Mouse (Mus musculus): ENCODE data around the gene Il16. TPM values are rescaled to one million over a fixed set of nuclear protein-coding genes. Genes with fewer than 3 reads are reported as not detected.
A peak's percentile ranks its signal among the peaks of the same experiment; 100 is the strongest.
"Not testable (repeated sequence)": the region's sequence is repeated elsewhere in the genome, so short reads cannot be mapped to it uniquely, and the experiment has no call there.

The Il16 gene
- polyA plus RNA-seq, 2 experiments from 2014 or later = 307 to 504 TPM

DNA sequence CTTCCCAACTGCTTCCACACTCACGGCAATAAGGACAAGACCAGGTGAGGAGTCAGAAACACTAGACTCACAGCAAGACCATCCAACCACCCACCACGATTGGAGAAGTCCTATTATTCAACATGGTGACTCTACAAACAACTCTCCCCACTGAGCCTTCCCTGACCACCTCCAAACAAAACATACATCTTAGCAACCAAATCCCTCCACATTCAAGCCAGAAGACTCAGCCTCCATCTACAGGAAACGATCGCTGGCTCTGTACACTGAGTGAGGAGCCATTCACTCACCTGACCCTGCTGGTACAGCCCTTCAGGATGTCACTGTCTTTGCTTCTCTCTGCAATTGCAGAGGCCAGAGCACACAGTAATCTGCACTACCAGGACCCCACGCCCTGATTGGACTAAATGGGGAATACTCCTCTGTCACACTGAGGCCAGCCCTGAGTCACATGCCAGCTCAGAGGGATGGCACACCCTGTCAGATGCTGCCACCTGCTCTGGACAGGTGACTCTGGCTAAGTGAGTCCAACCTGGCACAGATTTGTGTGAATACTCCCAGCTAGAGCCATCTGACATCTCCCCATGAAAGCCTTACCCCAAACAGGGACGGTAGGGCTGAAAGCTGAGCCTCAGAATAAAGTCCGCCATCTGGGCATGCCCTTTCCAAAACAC is 10.3 kb downstream of the Il16 start:
- no peak for ATAC-seq

DNA sequence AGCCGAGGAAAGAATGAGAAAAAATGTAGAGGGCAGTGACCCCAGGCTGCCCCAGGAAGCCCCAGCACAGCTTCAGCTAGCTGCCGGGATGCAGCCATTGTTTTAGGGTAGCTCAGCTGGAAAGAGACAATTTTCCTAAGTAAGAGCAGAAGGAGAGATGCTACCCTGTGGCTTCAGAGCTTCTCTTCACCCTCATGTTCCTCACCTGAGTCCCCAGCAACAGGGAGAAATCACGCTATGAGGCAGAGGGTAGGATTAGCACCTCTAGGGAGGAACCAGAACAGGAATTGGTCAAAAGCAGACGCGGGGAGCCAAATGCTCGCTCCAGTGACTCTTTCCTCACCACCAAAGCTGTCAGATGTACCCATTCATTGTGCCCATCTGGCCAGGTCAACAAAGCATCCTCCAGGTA is 10.8 kb downstream of the Il16 start:
- ATAC-seq = no peak

DNA sequence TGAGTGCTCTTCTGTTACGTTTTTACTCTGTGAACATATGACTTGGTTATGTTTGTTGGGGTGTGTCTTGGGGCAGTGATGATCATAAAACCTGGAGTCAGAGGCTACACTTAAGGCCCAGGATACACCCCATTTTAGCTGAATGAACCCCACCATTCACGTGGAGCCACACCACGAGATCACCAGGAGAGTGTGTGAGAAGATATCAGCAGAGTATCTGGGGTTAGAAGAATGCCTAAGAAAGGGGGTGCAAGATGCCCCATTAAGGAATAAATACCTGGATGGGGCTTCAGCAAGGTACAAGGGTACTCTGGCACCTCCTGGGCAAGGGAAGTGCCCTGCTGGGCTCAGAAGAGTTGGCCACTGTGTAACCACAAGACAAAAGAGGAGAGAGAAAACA is 11.3 kb downstream of the Il16 start:
- no peak for ATAC-seq

DNA sequence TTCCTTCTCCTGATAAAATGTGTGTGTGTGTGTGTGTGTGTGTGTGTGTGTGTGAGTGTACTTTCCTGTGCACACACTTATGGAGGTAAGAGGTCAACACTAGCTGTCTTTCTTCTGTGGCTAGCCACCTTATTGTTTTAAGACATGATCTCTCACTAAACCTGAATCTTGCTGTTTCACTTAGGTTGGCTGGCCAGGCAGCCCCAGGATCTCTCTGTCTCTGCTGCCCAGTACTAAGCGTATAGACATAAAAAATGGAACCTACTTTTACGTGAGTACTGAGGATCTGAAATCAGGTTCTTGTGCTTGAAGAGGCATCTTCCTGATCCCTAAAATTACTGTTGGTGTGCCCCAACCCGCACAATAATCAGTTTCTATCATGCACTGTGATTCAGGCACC is 12.7 kb downstream of the Il16 start:
- ATAC-seq = no peak

DNA sequence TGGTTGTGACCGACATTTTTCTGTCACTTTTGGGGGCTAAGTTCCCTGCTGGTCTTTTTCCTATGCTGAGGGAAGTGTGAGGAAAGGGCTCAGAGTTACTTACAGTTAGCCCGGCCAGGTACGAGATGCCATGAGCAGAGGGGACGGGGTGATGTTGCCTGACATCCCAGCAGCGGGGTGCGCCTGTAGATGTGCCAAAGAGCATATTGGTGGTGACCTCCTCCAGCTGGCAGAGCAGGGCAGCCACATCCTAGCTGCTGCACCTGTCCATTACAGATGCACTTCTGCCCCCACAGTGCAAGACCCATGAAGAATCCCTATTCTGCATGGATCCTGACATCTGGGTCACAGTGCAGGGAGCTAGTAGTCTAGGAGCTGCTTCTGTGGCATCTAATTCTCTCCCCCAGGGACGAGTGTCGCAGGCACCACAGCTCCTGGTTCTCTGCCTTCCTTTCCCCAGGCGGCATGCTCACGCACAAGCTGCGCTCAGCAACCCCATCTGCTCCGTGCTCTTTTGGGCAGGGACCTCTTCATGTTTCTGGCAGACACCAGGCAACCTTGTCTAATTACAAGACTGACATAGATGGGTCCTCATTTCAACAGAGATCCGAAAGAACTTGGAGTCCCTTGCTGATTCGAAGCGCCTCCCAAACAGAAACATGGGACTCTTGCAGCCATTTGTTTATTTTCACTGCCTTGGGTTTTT is 13.4 kb downstream of the Il16 start:
- ATAC-seq = no peak

DNA sequence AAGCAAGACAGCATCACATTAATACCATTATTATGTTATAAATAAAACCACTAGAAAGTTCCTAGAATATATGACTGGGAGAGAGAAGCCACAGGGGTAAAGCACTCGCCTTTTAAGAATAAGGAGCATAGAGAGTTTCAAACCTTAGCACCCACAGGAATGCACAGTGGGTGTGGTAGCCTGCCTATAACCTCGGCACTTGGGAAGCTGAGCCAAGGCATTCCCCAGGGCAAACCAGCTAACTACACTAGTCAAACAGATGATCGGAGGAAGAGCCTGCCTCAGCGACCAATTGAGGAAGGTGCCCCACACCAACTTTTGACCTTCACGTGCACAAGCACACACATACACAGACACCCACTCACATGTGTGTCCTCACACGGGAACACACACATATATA is 14.2 kb downstream of the Il16 start:
- no peak for ATAC-seq

DNA sequence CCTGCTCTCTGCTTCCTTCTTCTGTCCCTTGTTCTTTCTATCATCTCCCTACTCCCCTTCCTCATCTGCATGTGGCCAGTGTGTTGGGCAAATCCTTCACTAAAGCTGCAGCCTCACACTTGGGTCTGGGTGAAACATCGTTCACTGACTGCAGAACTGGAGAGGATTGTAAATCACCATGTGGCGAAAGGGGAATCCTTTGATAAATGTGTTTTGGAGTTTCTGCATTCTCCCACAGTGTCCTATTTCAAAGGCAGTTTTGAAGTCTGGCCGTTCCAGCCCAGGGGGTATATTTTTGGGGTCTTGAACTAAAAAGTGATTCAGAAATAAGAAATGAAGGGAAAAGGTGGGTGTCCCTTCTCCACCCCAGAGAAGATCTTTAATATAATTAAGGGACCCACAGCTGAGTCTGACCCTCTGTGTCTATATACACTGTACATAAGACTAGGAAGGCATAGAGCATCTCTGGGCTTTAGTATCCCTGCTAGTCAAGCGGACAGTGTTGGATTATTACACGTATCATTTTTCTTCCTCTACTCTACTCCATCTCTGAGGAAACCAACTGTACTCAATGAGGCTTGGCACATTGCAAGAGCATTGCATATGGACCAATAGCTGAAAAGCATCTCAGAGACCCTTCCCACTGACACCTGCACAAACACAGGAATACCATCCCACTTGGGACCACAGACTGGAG is 18.4 kb downstream of the Il16 start:
- no peak for ATAC-seq

DNA sequence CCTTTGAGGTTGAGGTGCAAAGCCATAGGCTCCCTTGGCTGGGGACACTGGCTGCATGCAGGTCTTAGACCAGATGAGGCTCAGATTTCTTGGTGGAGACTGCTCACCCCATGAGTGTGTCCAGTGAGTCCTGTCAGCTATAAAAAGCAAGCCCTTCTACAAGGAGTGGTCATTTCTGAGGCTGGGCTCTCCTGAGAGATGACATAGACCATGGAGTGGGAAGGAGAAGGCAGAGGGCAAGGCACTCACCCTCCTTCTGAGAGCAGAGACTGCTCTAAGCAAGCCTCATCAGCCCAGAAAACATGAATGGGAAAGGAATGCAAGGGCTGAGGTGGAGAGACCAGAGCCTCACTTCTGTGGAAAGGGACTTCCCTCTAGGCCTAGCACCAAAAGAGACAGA is 19.7 kb downstream of the Il16 start:
- no peak for ATAC-seq

DNA sequence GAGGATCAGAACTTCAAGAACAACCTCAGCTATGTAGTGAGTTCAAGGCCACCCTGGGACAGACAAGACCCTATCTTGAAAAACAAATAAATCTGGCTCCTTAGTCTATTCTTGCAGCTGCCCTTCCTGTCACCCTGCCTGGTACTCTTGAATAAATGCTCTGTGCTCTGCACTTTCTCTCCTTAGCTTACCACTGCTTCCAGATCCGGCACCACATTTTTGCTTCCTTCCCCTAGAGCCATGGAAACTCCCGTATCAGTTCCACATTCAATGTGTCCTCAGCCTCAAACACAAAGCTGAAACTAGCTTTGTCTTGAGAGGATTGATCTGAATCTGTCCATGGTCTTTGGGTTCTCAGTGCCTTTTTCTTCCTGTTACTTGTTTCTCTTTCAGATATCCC is 21.0 kb downstream of the Il16 start:
- no peak for ATAC-seq

DNA sequence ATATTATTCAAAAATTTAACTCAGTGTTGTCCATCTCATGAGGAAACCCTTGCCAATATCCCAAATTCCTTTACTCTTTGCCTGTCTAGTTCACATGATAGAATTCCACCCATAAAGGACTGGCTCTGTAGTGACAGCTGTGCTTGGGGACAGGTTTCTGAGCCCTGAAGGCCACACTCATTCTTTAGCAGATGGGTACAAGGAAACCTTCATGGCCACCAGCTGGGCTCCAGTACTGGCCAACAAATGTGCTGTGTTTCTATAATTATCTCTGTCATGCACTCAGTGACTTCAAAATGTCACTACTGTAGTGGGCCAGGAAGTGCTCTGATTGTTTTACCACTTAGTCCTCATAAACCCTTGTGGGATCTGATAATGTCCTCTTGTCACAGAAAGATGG is 21.6 kb downstream of the Il16 start:
- no peak for ATAC-seq

DNA sequence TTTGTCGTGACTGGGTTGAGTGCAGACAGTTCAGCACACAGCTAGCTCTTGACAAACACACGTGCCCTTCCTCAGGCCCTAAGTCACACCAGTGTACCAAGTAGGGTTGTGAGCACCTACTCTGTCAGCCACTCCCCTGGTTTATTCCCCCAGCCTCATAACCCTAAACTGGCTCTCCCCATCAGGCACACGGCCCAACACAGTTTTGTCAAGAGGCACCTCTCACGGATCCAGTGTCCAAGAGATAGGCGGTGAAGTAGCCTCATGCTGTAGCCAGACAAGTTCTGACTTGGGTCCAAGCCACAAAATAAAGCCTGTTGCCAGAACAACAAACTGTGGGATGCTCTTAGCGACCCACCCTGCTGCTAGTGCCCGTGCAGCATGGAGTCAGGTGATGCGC is 22.3 kb downstream of the Il16 start:
- ATAC-seq = no peak

DNA sequence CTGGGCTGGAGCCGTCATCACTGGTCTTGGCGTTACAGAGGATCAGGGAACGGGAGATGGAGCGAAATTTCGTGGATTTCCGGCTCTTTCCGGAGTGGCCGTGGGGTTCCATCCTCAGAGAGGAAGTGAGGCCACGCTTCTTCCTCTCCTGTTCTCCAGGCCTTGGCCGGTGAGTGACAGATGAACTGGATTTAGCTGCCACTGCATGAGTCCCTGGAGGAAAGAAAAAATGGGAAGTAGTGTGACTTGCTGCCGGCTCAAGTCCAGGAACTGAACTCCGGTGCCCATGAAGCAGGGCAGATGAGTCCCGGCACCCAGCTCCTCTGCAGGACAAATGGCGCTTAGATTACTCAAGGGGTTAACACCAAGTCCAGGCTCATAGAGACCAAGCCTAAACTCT is 23.0 kb downstream of the Il16 start:
- ATAC-seq = no peak

DNA sequence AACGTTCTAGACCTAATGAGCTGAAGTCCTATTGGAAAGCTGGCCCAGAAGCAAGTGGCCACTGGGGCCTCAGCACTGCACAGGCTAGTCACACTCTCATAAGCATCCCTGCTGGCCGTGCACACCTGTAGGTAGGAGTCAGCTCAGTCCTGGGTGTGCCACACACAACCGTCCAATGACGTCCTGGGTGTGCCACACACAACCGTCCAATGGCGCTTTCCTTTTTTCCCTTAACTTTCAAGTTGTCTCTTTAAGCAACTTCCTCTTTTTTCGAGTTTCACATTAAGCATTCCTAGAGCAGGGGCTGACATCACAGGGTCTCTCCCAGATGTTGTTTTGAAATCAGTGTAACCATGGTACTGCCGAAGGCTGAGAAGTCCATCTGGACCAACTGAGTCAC is 25.3 kb downstream of the Il16 start:
- no peak for ATAC-seq

DNA sequence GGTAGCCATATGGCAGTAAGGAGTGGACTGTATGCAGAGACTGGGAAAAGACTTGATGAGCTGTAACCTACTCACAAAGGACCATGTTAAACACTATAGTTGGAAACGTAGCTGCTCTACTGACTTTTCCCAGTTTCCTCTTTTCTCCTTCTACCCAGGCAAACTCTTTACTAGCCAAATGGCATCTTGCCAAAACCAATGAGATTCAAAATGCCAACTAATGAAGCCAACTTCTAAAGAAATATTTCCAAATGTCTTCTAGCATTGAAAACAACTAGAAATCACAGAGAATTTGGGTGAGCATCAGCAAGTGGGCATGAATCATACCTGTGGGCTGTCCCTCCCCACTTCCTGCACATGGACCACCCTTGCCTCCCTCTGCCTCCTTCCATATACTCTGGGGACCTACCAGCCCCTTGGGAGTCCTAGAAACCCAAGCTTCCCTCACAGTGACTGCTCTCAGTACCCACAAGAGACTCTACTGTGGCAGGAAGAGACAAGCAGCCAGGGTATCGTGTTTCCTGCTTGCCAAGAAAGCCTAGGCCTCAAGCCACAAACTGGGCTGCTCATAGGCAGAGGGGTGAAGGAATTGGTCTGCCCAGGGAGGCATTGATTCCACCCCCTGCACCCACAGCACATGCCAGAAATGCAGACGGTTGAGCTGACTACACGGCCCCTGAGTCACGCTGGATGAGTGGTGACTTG is 28.4 kb downstream of the Il16 start:
- no peak for ATAC-seq

DNA sequence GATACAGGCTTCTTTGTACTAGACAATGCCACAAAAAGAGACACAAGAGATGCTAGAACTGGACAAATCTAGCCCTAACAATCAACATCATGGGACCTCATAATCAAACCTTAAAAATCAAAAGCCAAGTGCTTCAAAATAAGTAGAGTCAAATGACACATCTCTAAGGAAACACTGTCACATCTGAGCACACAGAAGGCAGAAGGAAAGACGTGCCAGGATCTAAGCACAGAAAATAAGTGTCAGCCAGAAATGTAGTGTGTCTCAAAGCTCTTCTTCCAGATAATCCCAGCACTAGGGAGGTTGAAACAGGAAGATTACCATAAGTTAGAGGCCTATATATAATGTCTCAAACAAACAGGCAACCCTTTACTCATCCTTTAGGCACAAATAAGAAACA is 31.9 kb downstream of the Il16 start:
- ATAC-seq = no peak

DNA sequence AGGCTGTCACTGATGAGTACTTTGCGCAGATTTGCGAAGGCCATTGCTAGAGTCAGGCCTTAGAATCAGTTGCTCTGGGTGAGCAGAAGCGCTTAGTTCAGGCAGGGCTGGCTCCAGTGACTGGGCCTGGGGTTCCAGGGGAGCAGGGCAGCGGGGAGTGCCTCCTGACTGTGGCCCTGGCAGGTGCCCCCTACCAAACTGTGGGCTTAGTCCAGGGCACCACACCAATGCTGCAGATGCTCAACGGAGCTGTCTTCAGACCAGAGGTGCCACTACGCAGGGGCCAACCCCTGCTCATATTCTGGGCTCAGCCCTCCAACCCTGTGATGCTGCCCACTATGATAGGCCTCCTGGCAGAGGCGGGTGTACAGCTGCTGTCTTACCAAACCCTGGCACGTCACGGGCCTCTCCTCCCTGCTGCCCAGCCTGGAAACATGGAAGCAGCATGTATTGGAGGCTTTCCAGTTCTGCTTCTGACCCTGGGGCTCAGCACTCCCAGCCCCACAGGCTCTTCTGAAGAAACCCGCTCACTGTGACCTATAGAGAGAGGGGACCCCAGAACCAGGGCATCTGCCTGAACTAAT is 33.8 kb downstream of the Il16 start:
- not testable (repeated sequence) for ATAC-seq

DNA sequence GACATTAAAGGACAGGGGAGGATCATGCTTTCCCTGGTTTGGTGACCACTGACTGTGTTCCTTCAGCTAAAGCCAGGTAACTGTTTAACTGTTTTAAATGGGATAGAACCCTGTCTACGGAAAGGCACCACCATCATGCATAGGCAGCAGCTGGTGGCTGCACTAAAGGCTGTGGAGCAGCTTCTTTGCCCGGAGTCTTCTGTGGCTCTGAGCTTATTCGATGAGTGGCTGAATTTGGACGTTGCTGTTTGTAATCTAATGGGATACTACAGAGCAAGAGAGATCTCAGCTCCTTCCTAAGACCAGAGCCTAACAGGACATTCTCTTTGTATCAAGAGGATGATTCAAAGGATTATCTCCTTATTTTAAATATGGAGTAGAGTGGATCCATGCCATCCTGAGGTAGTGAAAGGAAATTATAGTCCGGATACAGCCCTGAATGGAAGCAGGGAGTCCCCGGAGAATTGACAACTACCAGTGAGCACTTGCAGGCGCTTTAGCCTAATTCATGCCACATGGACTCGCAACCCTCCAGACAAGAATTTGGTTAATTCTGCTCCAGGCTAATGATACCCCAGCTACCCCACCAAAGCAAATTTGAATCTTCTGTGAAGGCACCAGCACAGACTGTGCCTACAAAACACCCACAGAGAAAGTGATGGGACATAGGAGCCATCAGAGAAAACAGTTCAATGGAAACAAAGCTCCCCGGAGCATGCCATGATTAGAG is 42.3 kb downstream of the Il16 start:
- no peak for ATAC-seq

DNA sequence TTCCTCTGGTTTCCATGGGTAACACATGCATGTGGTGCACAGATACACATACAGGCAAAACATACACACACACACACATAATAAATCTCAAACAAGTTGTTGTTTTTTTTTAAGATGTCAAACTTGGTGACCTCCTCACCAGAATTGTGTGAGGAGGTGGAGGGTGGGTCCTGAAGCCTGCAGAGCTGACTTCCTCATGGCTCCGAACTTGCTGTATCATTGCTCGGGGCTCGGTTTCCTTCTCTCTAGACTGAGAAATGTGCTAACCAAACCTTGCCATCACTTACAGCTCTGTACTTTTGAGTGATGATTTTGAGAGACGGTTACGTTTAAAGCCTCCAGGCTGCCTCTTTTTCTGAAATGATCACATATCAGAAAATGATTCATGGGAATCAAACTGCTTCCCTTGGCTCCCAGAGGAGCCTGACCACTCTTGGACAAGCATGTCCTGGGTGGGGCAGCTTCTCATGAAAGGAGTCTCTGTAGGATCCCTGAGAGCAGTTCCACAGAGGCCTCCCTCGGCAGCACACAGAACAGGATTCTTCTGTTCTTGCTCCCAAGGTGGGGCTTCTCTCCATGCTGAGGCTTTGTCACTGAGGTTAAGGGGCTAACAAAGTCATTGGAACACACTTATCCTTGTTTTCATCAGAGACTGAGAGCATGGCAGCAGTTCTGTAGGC is 46.3 kb downstream of the Il16 start:
- no peak for ATAC-seq

DNA sequence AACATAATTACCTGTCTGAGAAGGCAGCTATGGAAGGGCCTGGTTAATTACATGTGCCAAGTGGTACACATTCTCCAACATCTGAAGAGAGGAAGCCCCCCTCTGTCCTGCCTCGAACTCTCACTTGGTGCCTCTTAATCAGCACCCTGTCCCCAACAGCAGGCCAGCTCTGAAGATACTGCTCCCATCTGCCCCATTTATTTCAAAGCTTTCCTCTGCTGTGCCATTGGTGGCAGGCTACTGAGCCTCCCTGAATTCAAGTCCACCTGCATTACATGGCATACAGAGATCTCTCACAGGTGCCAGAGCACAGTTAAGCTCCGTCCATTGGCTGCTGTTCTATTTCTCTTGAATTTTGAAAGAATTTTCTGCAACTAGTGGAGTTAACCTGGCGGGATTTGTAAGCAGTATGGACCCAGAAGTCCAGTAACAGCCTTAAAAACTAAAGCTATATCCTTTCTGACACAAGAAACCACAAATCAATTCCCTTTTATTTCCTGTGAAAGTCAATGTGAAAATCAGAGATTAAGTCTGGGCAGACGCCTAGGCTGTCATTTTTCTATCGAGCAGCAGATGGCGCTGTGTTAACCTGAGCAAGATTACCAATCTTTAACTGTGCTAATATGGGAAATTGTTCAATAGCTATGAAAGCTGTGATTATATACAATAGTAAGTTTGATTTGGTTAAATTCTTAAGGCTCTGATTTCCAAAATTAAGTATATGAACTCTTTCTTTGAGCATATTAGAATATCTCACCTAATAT is 49.9 kb downstream of the Il16 start:
- peak; percentile 60 for ATAC-seq

DNA sequence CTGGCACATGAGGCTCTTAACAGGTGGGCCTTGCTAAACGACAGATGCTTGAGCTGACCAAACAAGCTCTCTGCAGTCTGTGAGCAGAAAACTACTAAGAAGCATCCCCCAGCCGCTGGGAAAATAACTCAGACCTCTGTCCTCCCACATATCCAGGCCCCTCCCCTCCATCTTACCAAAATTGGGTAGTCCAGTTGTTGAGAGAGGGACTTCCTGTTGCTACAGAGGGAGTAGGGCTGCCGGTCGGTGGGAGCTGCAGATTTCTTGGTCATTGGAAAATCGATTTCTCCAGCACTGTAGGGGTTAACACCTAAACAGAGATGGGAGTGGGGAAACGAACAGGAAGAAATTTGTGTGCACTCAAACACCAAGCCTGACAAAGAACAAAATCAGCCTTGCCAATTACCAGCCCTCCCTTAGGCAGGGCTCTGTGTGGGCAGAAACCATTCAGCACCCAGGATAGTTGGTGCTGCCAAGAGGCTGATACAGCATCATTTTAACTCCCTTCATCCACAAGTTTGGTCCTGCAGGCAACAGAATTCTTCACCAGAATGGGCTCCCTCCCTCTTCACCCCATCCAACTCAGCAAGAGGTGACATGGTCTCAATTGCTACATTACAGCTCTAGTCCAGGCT is 62.8 kb downstream of the Il16 start:
- no peak for ATAC-seq

All from CD4-positive, CD25-positive, alpha-beta regulatory T cell, adult 4 months (primary cell).